Mouse (Mus musculus) embryo, embryonic 11 days (tissue): ENCODE data around the gene Tbx10.
"Not testable (repeated sequence)": the region's sequence is repeated elsewhere in the genome, so short reads cannot be mapped to it uniquely, and the experiment has no call there.

Experiments
- DNase-seq: peaks from one replicate; pipeline ENCODE4 v3.0.0-alpha.2; 2015

Tbx10 gene

DNA sequence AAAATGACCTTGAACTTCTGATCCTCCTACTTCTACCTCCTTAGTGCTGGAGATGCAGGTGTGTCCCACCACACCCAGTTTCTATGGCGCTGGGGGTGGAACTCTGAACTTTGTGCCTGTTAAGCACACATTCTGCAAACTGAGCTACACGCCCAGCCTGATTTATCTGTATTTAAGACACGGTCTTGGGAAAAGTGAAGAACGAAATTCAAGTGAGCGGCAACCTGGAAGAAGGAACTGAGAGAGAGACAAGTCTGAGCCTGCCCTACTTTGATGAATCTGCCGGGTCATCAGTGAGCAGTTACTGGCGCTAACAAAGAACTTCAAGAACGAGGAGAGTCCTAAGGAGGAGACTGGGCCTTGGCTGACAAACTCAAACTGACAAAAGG is 54.3 kb downstream of the Tbx10 start:
- no peak for DNase-seq

DNA sequence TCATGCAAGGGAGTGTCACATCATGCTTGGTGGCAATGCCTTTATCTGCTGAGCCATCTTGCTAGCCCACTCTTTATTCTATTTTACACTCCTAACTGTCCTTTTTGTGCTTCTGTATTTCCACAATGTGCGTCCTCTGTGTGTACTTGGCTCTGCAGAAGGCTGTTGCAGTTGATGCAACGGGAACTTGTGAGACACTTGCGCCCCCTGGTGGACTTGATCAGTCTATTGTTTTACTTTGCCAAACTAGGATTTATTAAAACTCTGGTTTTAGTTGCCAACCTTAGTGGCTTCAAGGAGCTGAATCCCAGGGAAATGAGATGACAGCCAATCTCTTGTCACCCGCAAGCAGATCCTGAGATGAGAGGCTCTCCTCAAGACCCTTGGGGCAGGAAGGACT is 55.3 kb downstream of the Tbx10 start:
- DNase-seq: peak; percentile 89

DNA sequence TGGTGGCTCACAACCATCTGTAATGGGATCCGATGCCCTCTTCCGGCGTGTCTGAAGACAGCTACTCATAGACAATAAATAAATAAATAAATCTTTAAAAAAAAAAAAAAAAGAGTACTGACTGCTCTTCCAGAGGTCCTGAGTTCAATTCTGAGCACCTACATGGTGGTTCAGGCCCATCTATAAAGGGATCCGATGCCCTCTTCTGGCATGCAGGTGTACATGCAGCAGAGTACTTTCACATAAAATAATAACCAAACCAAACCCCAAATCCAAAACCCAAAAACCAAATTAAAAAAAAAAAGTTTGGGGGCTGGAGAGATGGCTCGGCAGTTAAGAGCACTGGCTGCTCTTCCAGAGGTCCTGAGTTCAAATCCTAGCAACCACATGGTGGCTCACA is 56.5 kb downstream of the Tbx10 start:
- not testable (repeated sequence) for DNase-seq
